ENCODE assay signal across 11 mouse cellular contexts in the genomic region with DNA sequence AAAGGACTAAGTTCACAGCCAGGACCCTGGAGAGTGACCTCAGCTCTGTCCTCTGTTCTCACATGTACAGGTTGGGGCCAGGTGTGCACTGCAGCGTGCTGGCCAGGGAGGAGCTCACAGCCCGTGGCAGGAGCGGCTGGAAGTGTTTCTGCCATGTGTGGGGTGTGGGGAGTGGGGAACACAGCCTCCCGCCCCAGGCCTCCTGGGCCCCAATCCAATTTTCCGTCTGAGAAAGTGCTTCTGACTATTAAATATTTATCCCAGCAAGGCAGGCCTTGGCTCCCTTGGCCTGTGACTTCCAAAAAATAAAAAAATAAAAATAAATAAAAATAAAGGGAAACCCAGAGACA. TPM values are rescaled to one million over a fixed set of nuclear protein-coding genes. Genes with fewer than 3 reads are reported as not detected.
DNase-seq lines count a peak whose midpoint lies in the region; ATAC-seq and TF ChIP-seq lines count a peak whose summit lies in the region.
"Had no signal": no experiment of that assay in that cellular context is flagged by ENCODE, and none has a peak within 500 bp of the region (broad histone marks: within the 10 kb centered on the region; RNA-seq: fewer than 3 reads in every experiment).

No protein-coding gene starts in this region.

- no peak for TF ChIP-seq EP300 in lung, postnatal 0 days (IDR thresholded peaks at IDR 0.05)

- 31% methylated on average over 5 of the region's 5 CpGs for WGBS in hindbrain, postnatal 0 days
- WGBS in hindbrain, embryonic 11.5 days: 49% methylated on average over 5 of the region's 5 CpGs
- WGBS in lung, postnatal 0 days: 9% methylated on average over 5 of the region's 5 CpGs
- WGBS in stomach, embryonic 16.5 days: 19% methylated on average over 5 of the region's 5 CpGs

- no peaks in the 10 kb centered on the region for H3K36me3 ChIP-seq in hindbrain, postnatal 0 days (ENCODE audit: insufficient read depth, low read length)
- H3K36me3 ChIP-seq in hindbrain, embryonic 11.5 days (ENCODE audit: control insufficient read depth, insufficient read depth, low read length): no peaks in the 10 kb centered on the region
- H3K36me3 ChIP-seq in lung, postnatal 0 days (ENCODE audit: insufficient read depth, low read length): no peaks in the 10 kb centered on the region
- H3K36me3 ChIP-seq in stomach, embryonic 16.5 days (ENCODE audit: control insufficient read depth, insufficient read depth, low read length): no peaks in the 10 kb centered on the region
- H3K36me3 ChIP-seq: midbrain, embryonic 13.5 days; neural tube, embryonic 13.5 days had no signal

- no peaks in the 10 kb centered on the region for H3K9me3 ChIP-seq in hindbrain, postnatal 0 days (ENCODE audit: low read length)
- no peaks in the 10 kb centered on the region for H3K9me3 ChIP-seq in hindbrain, embryonic 11.5 days (ENCODE audit: control insufficient read depth, low read length)
- H3K9me3 ChIP-seq in lung, postnatal 0 days (ENCODE audit: low read length): no peaks in the 10 kb centered on the region
- no peaks in the 10 kb centered on the region for H3K9me3 ChIP-seq in stomach, embryonic 16.5 days (replicated peaks; ENCODE audit: control insufficient read depth, low read length)
- H3K9me3 ChIP-seq: forebrain, embryonic 13.5 days; midbrain, embryonic 13.5 days; neural tube, embryonic 13.5 days had no signal

- no peak overlapping the region for H3K4me3 ChIP-seq in hindbrain, postnatal 0 days (ENCODE audit: low read length)
- no peak overlapping the region for H3K4me3 ChIP-seq in hindbrain, embryonic 11.5 days (ENCODE audit: low read depth, low read length)
- no peak overlapping the region for H3K4me3 ChIP-seq in lung, postnatal 0 days (ENCODE audit: low read depth, low read length)
- H3K4me3 ChIP-seq in embryonic fibroblast, embryonic 13.5 days (ENCODE audit: insufficient read depth, low read length): no peak overlapping the region
- no peak overlapping the region for H3K4me3 ChIP-seq in stomach, embryonic 16.5 days (replicated peaks; ENCODE audit: low read length)
- H3K4me3 ChIP-seq: forebrain, embryonic 13.5 days; midbrain, embryonic 13.5 days; neural tube, embryonic 13.5 days had no signal

- H3K27ac ChIP-seq in hindbrain, postnatal 0 days: no peak overlapping the region
- H3K27ac ChIP-seq in hindbrain, embryonic 11.5 days (ENCODE audit: low read depth, low read length): no peak overlapping the region
- 0 out of 2 replicates have a peak overlapping the region, but pooled peaks have one; percentile 49 for H3K27ac ChIP-seq in lung, postnatal 0 days (ENCODE audit: low read length)
- peak overlapping the region; percentile 88 for H3K27ac ChIP-seq in embryonic fibroblast, embryonic 13.5 days (ENCODE audit: insufficient read depth, low read length)
- H3K27ac ChIP-seq in stomach, embryonic 16.5 days (ENCODE audit: low read length): peak overlapping the region; percentile 68
- H3K27ac ChIP-seq: forebrain, embryonic 13.5 days; midbrain, embryonic 13.5 days; neural tube, embryonic 13.5 days had no signal

- intact Hi-C loops in left cerebral cortex, postnatal 14 days (cut with DNase I): loop anchor here (10.0 kb wide), 1 partner anchor 54 kb away; no protein-coding TSS in a partner anchor

- ATAC-seq in hindbrain, postnatal 0 days: no peak
- no peak for ATAC-seq in hindbrain, embryonic 11.5 days (ENCODE audit: low FRiP score)
- ATAC-seq in lung, postnatal 0 days: 0 out of 2 replicates have a peak, but pooled peaks have one; percentile 0
- ATAC-seq in stomach, embryonic 16.5 days (ENCODE audit: insufficient read depth, low FRiP score): no peak
- ATAC-seq: forebrain, embryonic 13.5 days; midbrain, embryonic 13.5 days had no signal

- no peak for TF ChIP-seq CTCF in hindbrain, postnatal 0 days (IDR thresholded peaks at IDR 0.05; ENCODE audit: low read depth)
- TF ChIP-seq CTCF in lung, postnatal 0 days (IDR thresholded peaks at IDR 0.05): no peak
- no peak for TF ChIP-seq CTCF in embryonic fibroblast, embryonic 13.5 days (IDR thresholded peaks at IDR 0.05; ENCODE audit: borderline replicate concordance, insufficient read depth, low read length)

- H3K4me2 ChIP-seq in hindbrain, postnatal 0 days (ENCODE audit: low read depth, low read length): no peak overlapping the region
- no peak overlapping the region for H3K4me2 ChIP-seq in hindbrain, embryonic 11.5 days (replicated peaks; ENCODE audit: low read depth, low read length)
- no peak overlapping the region for H3K4me2 ChIP-seq in lung, postnatal 0 days (replicated peaks; ENCODE audit: low read depth, low read length)
- H3K4me2 ChIP-seq in stomach, embryonic 16.5 days (ENCODE audit: low read depth, low read length): peak overlapping the region; percentile 29; the same call in 1 of the 2 replicates
- H3K4me2 ChIP-seq: forebrain, embryonic 13.5 days; midbrain, embryonic 13.5 days; neural tube, embryonic 13.5 days had no signal

- TF ChIP-seq POLR2A in embryonic fibroblast, embryonic 13.5 days (IDR thresholded peaks at IDR 0.05; ENCODE audit: low read depth, low read length): no peak; the same call in 1 of the 2 replicates

- H3K4me1 ChIP-seq in hindbrain, postnatal 0 days (ENCODE audit: insufficient read depth, low read length): peaks cover 10% of the 10 kb centered on the region
- H3K4me1 ChIP-seq in hindbrain, embryonic 11.5 days (replicated peaks; ENCODE audit: control insufficient read depth, insufficient read depth, low read length): 0 out of 2 replicates have a peak, but pooled peaks cover 3% of the 10 kb centered on the region
- peaks cover 37% of the 10 kb centered on the region; the same call in 1 of the 2 replicates for H3K4me1 ChIP-seq in lung, postnatal 0 days (ENCODE audit: insufficient read depth, low read depth, low read length)
- peaks cover 24% of the 10 kb centered on the region for H3K4me1 ChIP-seq in embryonic fibroblast, embryonic 13.5 days (ENCODE audit: control insufficient read depth, insufficient read depth, low read length)
- H3K4me1 ChIP-seq in stomach, embryonic 16.5 days (ENCODE audit: control insufficient read depth, insufficient read depth, low read length): peaks cover 79% of the 10 kb centered on the region

- no peak for DNase-seq in hindbrain, postnatal 0 days (ENCODE audit: low spot score)
- DNase-seq in hindbrain, embryonic 11.5 days (ENCODE audit: low spot score): no peak
- no peak for DNase-seq in lung, postnatal 0 days (ENCODE audit: low spot score)
- no peak for DNase-seq in lung, postnatal 25 days (ENCODE audit: low spot score)
- DNase-seq in left cerebral cortex, postnatal 14 days (ENCODE audit: low spot score in 2 of 2): no peak
- DNase-seq: cerebellum, adult 18-20 months had no signal

- 0 out of 2 replicates have a peak overlapping the region, but pooled peaks have one; percentile 1 for H3K9ac ChIP-seq in hindbrain, postnatal 0 days (replicated peaks; ENCODE audit: low read length)
- no peak overlapping the region for H3K9ac ChIP-seq in hindbrain, embryonic 11.5 days (ENCODE audit: low read depth, low read length)
- H3K9ac ChIP-seq in lung, postnatal 0 days (replicated peaks; ENCODE audit: low read depth): no peak overlapping the region
- H3K9ac ChIP-seq in stomach, embryonic 16.5 days (ENCODE audit: low read length): peak overlapping the region; percentile 53; the same call in 1 of the 2 replicates
- H3K9ac ChIP-seq: forebrain, embryonic 13.5 days; midbrain, embryonic 13.5 days; neural tube, embryonic 13.5 days had no signal

- 0 out of 2 replicates have a peak, but pooled peaks cover 4% of the 10 kb centered on the region for H3K27me3 ChIP-seq in hindbrain, postnatal 0 days (ENCODE audit: insufficient read depth, low read length)
- peaks cover 18% of the 10 kb centered on the region for H3K27me3 ChIP-seq in hindbrain, embryonic 11.5 days (ENCODE audit: control insufficient read depth, insufficient read depth, low read length)
- H3K27me3 ChIP-seq in lung, postnatal 0 days (replicated peaks; ENCODE audit: insufficient read depth, low read length): peaks cover 15% of the 10 kb centered on the region; the same call in 1 of the 2 replicates
- peaks cover 14% of the 10 kb centered on the region for H3K27me3 ChIP-seq in stomach, embryonic 16.5 days (ENCODE audit: control insufficient read depth, insufficient read depth, low read length)

RNA-seq across cellular contexts. Expression of gene Ahnak2, which starts 4.2 kb away (rescaled TPM):
- total RNA-seq in hindbrain, postnatal 0 days (2014; rRNA removed): 7.7 and 12.1 TPM in 2 replicates
- polyA plus RNA-seq in hindbrain, postnatal 0 days (2015; fragmentation: Nextera tagmentation; extraction: Ambion mirVana): 3.3 and 3.6 TPM in 2 replicates
- 0.21 and 0.29 TPM in 2 replicates for polyA plus RNA-seq in hindbrain, embryonic 11.5 days (2014; fragmentation: Nextera tagmentation; extraction: Ambion mirVana)
- 4.8 and 4.9 TPM in 2 replicates for polyA plus RNA-seq in lung, postnatal 0 days (2015; fragmentation: Nextera tagmentation; extraction: Ambion mirVana)
- polyA plus RNA-seq in embryonic fibroblast, embryonic 13.5 days (2011; ENCODE audit: insufficient read length, low read depth, missing spikeins): 170 and 211 TPM in 2 replicates
- 4.9 and 5.4 TPM in 2 replicates for polyA plus RNA-seq in stomach, embryonic 16.5 days (2015; fragmentation: Nextera tagmentation; extraction: Ambion mirVana)
- 1 to 10 TPM; 8.4 to 8.8 TPM for total RNA-seq in left cerebral cortex, postnatal 14 days (2021)

RNA-seq across cellular contexts. Expression of gene Clba1, which starts 10.4 kb away (rescaled TPM):
- total RNA-seq in hindbrain, postnatal 0 days (2014; rRNA removed): 16.7 and 16.9 TPM in 2 replicates
- 20.3 and 21.0 TPM in 2 replicates for polyA plus RNA-seq in hindbrain, postnatal 0 days (2015; fragmentation: Nextera tagmentation; extraction: Ambion mirVana)
- 15.4 and 15.9 TPM in 2 replicates for polyA plus RNA-seq in hindbrain, embryonic 11.5 days (2014; fragmentation: Nextera tagmentation; extraction: Ambion mirVana)
- 17.8 and 19.0 TPM in 2 replicates for polyA plus RNA-seq in lung, postnatal 0 days (2015; fragmentation: Nextera tagmentation; extraction: Ambion mirVana)
- polyA plus RNA-seq in embryonic fibroblast, embryonic 13.5 days (2011; ENCODE audit: insufficient read length, low read depth, missing spikeins): 13.0 and 18.5 TPM in 2 replicates
- polyA plus RNA-seq in stomach, embryonic 16.5 days (2015; fragmentation: Nextera tagmentation; extraction: Ambion mirVana): 5.8 and 6.9 TPM in 2 replicates
- total RNA-seq in left cerebral cortex, postnatal 14 days (2021): 10 to 100 TPM; 16.7 to 17.0 TPM

RNA-seq across cellular contexts. Expression of gene Cdca4, which starts 30.9 kb away (rescaled TPM):
- 27.9 and 28.6 TPM in 2 replicates for total RNA-seq in hindbrain, postnatal 0 days (2014; rRNA removed)
- polyA plus RNA-seq in hindbrain, postnatal 0 days (2015; fragmentation: Nextera tagmentation; extraction: Ambion mirVana): 23.6 and 25.2 TPM in 2 replicates
- 146 and 151 TPM in 2 replicates for polyA plus RNA-seq in hindbrain, embryonic 11.5 days (2014; fragmentation: Nextera tagmentation; extraction: Ambion mirVana)
- 28.1 and 29.5 TPM in 2 replicates for polyA plus RNA-seq in lung, postnatal 0 days (2015; fragmentation: Nextera tagmentation; extraction: Ambion mirVana)
- 44.1 and 53.6 TPM in 2 replicates for polyA plus RNA-seq in embryonic fibroblast, embryonic 13.5 days (2011; ENCODE audit: insufficient read length, low read depth, missing spikeins)
- 87.7 and 87.9 TPM in 2 replicates for polyA plus RNA-seq in stomach, embryonic 16.5 days (2015; fragmentation: Nextera tagmentation; extraction: Ambion mirVana)
- total RNA-seq in left cerebral cortex, postnatal 14 days (2021): 1 to 10 TPM; 9.7 to 9.8 TPM

RNA-seq across cellular contexts. Expression of gene Pld4, which starts 37.9 kb away (rescaled TPM):
- total RNA-seq in hindbrain, postnatal 0 days (2014; rRNA removed): 10.5 and 14.5 TPM in 2 replicates
- polyA plus RNA-seq in hindbrain, postnatal 0 days (2015; fragmentation: Nextera tagmentation; extraction: Ambion mirVana): 9.4 and 10.8 TPM in 2 replicates
- 4.7 and 6.2 TPM in 2 replicates for polyA plus RNA-seq in hindbrain, embryonic 11.5 days (2014; fragmentation: Nextera tagmentation; extraction: Ambion mirVana)
- 19.6 and 23.8 TPM in 2 replicates for polyA plus RNA-seq in lung, postnatal 0 days (2015; fragmentation: Nextera tagmentation; extraction: Ambion mirVana)
- 0.30 and 4.2 TPM in 2 replicates for polyA plus RNA-seq in embryonic fibroblast, embryonic 13.5 days (2011; ENCODE audit: insufficient read length, low read depth, missing spikeins)
- polyA plus RNA-seq in stomach, embryonic 16.5 days (2015; fragmentation: Nextera tagmentation; extraction: Ambion mirVana): 13.7 and 17.1 TPM in 2 replicates
- 10 to 100 TPM in 1 of 2 experiments, 1 to 10 TPM in 1; 9.8 to 11.4 TPM for total RNA-seq in left cerebral cortex, postnatal 14 days (2021)

Comparison
In these comparisons a context has a peak if more than half of its experiments do, and no peak if none do; other contexts are left out.
1. H3K9ac ChIP-seq: peak in hindbrain, postnatal 0 days (single experiment) and stomach, embryonic 16.5 days (single experiment); none in hindbrain, embryonic 11.5 days (single experiment) and lung, postnatal 0 days (single experiment).
2. H3K27ac ChIP-seq: peak in lung, postnatal 0 days (single experiment), embryonic fibroblast, embryonic 13.5 days (single experiment) and stomach, embryonic 16.5 days (single experiment); none in hindbrain, postnatal 0 days (single experiment) and hindbrain, embryonic 11.5 days (single experiment).
3. RNA of gene Ahnak2, which starts 4.2 kb away (polyA plus RNA-seq): 170 to 211 TPM in embryonic fibroblast, embryonic 13.5 days; 4.9 to 5.4 TPM in stomach, embryonic 16.5 days, 4.8 to 4.9 TPM in lung, postnatal 0 days, 3.3 to 3.6 TPM in hindbrain, postnatal 0 days and 0.21 to 0.29 TPM in hindbrain, embryonic 11.5 days; every median in the first group is over 10 times any median in the second.